Mouse (Mus musculus) thymus, postnatal 0 days (tissue): Measurements from ENCODE around the gene Adh7. TPM values are rescaled to one million over a fixed set of nuclear protein-coding genes. Genes with fewer than 3 reads are reported as not detected.

Experiments
- DNase-seq: peaks from one replicate; pipeline ENCODE4 v3.0.0-alpha.2; 2015; ENCODE audit warnings: low spot score
- polyA plus RNA-seq: library from polyadenylated mRNA; unstranded; fragments of >200 nt; fragmentation: Nextera tagmentation; extraction: Ambion mirVana; gene quantifications from 2 replicates; pipeline ENCODE4 v1.2.1, GENCODE M21; 2015

The Adh7 gene
- polyA plus RNA-seq, result 0.18 and 0.44 TPM in 2 replicates

DNA sequence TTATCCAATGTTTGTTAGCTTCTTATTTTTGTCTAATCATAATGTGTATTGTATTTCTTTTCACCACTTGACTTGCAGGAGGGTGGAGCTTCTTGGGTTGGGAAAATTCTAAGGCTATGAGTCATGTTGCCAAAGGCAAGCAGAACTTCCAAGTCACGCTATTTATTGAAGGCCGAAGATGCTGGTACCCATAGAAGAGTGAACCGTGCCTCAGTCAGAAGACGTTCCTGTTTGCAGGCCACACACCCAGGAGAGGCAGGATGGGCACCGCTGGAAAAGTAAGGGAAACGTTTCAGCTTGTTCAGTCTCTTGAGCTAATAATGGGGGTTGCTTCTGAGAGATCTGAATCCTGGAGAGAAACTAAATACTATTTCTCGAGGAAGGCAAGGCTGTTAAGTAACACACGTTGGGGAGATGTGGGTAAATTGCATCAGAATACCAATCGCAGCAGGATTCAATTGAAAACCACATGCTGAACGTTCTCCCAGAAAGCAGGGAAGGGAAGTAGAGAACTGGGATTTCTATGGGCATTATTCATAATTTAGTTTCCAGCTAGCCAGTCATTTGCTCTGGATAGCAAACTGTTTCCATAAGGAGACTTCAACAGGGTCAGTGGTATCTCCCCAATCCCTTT is at the start of gene Adh7:
Gene Adh7 (plus strand): TSS at position 130 of the 634 bp plus-strand sequence.
- DNase-seq, result no peak

DNA sequence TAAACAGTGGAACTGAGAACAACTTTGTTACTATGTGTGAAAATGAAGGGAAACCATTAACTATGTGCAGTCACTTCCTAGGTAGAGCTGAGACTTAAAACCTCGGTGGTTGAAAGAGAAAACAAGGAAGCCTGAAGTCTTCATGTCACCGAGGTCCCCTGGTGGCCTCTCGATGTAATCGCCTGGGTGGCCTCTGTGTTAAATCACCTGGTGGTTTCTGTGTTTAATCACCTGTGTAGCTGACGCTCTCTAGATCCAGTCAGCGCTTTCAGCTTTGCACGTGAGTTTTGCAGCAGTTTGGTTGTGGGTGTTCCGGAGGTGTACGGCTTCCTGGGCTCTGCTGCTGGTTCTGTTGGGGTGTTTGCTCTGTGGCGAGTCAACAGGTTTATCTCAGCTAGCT is 44.3 kb upstream of the Adh7 start:
- DNase-seq, result peak; percentile 21

- DNase-seq, result no peak
Measured at GRCm38 (mm10) chr3:138175551-138175950, 42.0 kb upstream of the Adh7 start.

DNA sequence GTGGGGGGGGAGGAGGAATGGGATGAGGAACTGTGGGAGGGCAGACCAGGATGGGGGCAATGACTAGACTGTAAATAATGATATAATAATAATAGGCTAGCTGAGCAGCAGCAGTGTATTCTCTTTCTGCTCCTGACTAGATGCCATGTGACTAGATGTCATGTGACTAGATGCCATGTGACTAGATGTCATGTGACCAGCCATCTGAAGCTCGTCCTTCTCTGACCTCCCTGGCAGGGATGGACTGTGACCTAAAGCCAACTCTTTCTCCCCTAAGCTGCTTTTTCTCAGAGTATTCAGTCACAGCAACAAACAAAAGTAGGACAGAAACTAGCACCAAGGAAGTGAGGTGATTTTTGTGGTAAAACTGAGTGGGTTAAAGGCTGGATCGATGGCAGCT is 35.5 kb upstream of the Adh7 start:
- no peak for DNase-seq

- DNase-seq, result no peak
Measured at GRCm38 (mm10) chr3:138183371-138183770, 34.2 kb upstream of the Adh7 start.

DNA sequence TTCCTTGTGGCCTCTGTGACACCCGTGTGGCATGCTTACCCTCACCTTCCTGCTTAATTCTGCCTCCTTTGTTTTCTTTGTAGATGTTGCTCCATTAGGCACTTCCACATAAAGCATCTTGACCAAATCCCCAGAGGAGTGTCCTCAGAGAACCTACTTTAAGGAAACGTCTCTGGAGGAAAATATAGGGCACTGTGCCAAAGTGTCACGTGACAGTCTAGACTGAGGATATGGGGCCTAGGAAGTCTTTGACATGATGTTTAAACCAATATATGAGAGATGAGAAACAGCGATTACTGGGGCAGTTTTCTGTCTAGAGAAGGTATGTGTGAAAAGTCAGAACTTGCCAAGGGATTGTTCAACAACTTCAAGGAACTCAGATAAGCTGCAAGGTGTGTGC is 32.3 kb upstream of the Adh7 start:
- no peak for DNase-seq

- DNase-seq, result no peak
Measured at GRCm38 (mm10) chr3:138185995-138186930, 31.3 kb upstream of the Adh7 start.

DNA sequence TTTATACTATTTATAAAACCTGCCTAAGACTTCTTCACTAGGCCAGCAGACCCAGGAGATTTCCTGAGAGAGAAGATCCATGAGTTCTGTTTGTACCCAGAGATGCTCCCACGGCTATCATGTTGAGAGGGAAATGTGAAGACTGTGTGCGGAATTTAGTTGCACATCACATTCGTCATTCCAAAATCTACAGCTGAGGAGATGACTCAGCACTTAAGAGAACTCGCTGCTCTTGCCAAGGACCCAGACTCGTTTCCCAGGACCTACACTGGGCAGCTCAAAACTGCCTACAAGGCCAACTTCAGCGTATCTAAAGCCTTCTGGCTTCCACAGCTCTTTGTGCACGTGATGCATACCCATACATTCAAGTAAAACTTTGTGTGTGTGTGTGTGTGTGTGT is 25.3 kb upstream of the Adh7 start:
- DNase-seq, result no peak

DNA sequence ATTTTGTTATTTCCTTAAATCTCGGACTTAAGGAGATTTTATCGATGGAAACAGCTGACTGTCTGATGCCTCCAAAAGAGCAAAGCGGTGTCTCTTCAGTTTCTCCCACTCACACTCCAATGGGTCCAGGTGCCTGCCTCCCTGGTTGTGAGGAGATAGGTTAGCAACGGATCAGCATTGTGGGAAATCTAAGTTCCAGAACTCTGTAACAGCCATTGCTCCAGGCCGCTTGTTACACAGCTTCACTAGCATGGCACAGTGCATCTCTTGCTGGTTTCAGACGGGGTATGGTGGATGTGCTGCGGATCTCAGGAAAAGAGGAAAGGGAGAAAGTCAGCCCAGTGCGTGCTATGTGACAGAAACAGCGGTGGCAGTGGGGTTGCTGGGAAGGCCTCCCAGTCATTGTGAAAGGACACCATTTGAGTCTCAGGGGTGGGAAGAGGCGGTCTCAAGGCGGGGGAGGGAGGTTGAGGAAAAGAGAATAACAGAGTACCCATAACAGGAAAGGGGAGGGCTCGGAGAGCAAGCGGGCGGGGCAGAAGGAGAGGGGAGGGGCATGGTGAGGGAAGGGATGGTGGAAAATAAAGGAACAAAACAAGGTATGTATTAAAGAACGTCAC is 23.8 kb upstream of the Adh7 start, which contains the start of gene 4930579F01Rik:
Gene 4930579F01Rik (minus strand): TSS at position 143 of the 620 bp plus-strand sequence.
- DNase-seq, result no peak

GRCm38 (mm10) chr3:138197093-138197492 is 20.5 kb upstream of the Adh7 start:
- no peak for DNase-seq

DNA sequence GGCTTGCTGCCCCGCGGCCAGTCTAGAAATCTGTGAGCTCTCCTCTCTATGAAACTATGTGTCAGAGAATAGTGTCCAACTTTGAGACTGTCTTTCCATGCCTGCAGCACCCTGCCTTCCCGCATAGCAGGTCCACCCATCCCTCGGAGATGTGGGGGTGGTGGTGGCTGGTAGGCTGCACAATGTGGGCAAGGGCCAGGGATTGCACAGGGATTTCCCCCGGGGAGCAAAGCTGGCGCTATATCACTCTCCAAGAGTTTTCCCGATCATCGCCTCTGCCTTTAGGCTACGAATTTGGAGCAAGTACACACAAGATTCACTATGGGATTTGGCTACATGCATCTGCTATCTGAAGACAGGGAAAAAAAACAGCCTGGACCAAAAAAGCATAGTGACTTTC is 20.0 kb upstream of the Adh7 start:
- no peak for DNase-seq

- peak; percentile 80 for DNase-seq
Measured at GRCm38 (mm10) chr3:138197973-138198721, 19.4 kb upstream of the Adh7 start.

GRCm38 (mm10) chr3:138198722-138199068 is 18.9 kb upstream of the Adh7 start:
- DNase-seq, result no peak

DNA sequence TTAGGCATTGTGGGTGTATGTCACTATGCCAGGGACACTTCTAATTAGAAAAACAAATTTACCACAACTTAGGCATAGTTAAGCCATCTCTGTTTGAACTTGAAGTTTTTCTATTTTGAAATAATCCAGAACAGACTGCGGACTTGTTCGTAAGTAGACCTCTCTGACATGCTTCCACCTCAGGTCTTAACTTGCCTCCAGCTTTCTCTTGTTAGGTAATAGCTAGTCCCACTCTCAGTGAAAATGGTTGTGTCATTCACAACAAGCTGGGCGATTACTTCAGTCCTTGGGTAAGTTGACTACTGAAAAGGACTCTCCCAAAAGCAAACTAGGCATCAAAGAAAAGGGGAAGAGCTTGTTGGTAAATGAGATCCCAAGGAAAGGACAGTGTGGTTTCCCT is 8.7 kb upstream of the Adh7 start:
- no peak for DNase-seq

DNA sequence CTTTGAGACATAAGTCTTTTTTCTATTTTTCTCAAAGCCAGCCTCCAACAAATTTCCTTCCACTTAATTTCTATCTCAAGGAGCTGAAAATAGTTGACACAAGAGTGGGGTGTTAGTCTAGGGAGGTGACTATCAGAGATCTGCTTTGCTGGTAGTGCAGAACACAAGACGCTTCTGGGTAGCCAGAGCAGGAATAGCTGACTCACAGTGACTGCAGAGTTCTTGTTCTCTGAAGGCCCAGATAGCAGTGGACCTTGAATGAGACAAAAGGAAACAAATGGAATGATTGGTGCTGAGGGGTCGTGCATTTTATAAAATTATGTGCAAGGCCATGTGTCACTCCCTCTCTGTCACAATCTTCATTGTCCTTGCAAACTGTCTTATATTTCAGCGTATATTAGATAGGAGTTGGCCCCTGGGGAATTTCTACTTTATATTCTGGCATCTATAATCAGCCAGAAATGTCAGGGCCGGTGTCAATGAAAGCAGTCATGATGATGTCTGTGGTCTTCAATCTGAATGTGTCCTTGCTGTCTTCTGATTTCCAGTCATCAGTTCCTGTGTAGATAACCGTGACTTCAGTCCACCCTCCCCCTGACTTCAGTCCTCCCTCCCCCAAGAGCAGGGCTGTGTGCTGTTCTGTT is 7.0 kb upstream of the Adh7 start:
- no peak for DNase-seq

DNA sequence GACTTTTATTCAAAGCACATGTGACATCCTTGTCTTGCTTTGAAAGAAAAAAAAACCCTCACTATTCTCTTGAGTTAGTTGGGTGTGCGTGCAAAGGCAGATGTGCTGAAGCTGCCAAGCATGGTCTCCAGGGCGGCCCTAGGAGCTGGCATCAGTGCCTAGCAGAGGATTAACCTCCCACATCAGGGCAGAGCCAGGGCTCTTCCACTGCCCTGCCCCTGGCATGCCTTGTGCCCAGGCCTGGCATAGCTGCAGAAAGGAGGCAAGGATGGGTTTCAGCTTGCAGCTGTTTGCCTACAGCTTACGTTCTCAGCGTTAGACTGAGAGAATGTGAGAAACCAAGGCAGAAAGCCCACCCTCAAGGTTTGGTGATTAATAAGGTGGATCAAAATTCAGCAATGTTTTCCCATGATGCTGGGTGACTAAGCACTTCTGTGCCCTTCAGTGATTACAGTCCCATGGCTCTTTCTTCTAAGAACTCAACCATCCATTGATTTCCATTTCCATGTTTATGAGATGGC is 5.1 kb upstream of the Adh7 start:
- no peak for DNase-seq

DNA sequence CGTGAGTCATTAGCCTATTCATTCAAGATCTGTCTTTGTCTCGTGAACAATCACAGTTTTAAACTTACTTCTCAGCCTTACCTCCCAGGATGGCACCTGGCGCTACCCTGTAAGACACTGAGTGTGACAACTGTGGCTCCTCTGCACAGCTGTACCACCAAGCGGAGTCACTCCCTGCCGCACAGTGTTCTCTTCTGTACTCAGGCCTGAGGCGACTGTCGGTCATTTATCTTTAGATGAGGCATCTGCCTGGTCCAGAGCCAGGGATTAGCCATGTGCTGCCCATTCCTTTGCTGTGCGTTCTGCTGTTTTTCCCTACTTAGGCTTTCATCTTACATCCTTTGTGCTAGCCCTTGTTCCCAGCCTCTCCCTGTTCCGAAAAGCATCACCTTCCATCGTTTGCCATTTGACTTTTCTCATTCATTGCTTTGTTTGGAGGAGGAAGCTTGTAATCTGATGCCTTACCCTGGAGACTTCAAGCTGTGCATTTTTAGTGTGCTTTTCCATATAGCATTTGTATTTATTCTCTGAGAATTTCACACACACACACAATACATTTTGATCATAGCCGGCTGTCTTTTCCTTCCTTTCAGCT is 2.1 kb upstream of the Adh7 start:
- no peak for DNase-seq

- DNase-seq, result no peak
Measured at GRCm38 (mm10) chr3:138216091-138216490, 1.5 kb upstream of the Adh7 start.

GRCm38 (mm10) chr3:138221116-138221515 is 3.6 kb downstream of the Adh7 start:
- no peak for DNase-seq

DNA sequence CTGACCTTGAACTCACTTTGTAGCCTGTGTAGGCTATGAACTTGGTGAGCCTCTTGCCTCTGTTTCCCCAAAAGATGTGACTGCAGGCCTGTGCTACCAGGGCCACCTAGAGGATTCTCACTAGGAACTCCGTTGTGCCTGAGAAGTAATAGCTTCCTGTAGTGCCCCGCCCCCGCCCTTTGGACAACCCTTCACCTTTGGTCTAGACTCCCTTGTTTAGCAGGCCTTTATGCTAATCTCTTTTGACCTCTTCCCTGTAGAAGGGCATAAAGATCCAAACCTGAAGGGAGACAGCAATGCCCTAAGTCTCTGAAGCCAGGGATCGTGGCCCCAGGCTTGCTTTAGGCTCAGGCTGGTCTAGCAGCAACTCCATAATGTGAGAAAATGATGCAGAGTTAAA is 5.0 kb downstream of the Adh7 start:
- no peak for DNase-seq
